Mouse (Mus musculus) midbrain, embryonic 16.5 days (tissue): ENCODE measurements around the gene Gm8247. TPM values are rescaled to one million over a fixed set of nuclear protein-coding genes. Genes with fewer than 3 reads are reported as not detected.
"Not testable (repeated sequence)": the region's sequence is repeated elsewhere in the genome, so short reads cannot be mapped to it uniquely, and the experiment has no call there.

Experiments used
- ATAC-seq: fragments of 200-750 bp; cut with Nextera tagmentation; 2 replicates; pipeline ENCODE4 v1.8.0; 2017; ENCODE audit warnings: moderate TSS enrichment
- H3K27ac ChIP-seq: fragments of 300-500 bp; sonication (generic); 2 replicates; pipeline ENCODE4 v1.5.1; 2014; ENCODE audit warnings: mild to moderate bottlenecking, low read length, mixed read lengths
- H3K27me3 ChIP-seq: fragments of 300-500 bp; sonication (generic); 2 replicates; pipeline ENCODE4 v1.6.1; 2014; ENCODE audit warnings: low read depth, low read length, mixed read lengths; ENCODE audit not compliant: control insufficient read depth, insufficient read depth
- H3K36me3 ChIP-seq: fragments of 300-500 bp; sonication (generic); 2 replicates; pipeline ENCODE4 v1.6.1; 2014; ENCODE audit warnings: mild to moderate bottlenecking, low read length, moderate library complexity, mixed read lengths; ENCODE audit not compliant: control insufficient read depth, insufficient read depth
- H3K4me1 ChIP-seq: fragments of 300-500 bp; sonication (generic); 2 replicates; pipeline ENCODE4 v1.6.1; 2014; ENCODE audit warnings: mild to moderate bottlenecking, low read length, mixed read lengths; ENCODE audit not compliant: control insufficient read depth, insufficient read depth
- H3K4me2 ChIP-seq: fragments of 300-500 bp; sonication (generic); 2 replicates; pipeline ENCODE4 v1.6.1; 2014; ENCODE audit warnings: mild to moderate bottlenecking, low read length, mixed read lengths
- H3K4me3 ChIP-seq: fragments of 300-500 bp; sonication (generic); 2 replicates; pipeline ENCODE4 v1.5.1; 2014; ENCODE audit warnings: low read depth, mild to moderate bottlenecking, low read length, moderate library complexity, mixed read lengths
- H3K9ac ChIP-seq: fragments of 300-500 bp; sonication (generic); 2 replicates; pipeline ENCODE4 v1.6.1; 2014; ENCODE audit warnings: low read depth, low read length, mixed read lengths
- H3K9me3 ChIP-seq: fragments of 300-500 bp; sonication (generic); replicated peaks from 2 replicates; pipeline ENCODE4 v1.6.1; 2014; ENCODE audit warnings: mild to moderate bottlenecking, low read length, mixed read lengths; ENCODE audit not compliant: control insufficient read depth, poor library complexity, severe bottlenecking
- WGBS: fragments of 180-500 bp; shearing (Covaris S2); extraction: QIAGEN DNeasy Blood & Tissue Kit; methylation state at CpG from one replicate; pipeline ENCODE4 v1.1.7; 2014; 5-methylcytosine and 5-hydroxymethylcytosine counted together
- polyA plus RNA-seq: library from polyadenylated mRNA; unstranded; fragments of >200 nt; fragmentation: Nextera tagmentation; extraction: Ambion mirVana; gene quantifications from 2 replicates; pipeline ENCODE4 v1.2.1, GENCODE M21; 2015

The Gm8247 gene
- polyA plus RNA-seq: not detected in 2 replicates

DNA sequence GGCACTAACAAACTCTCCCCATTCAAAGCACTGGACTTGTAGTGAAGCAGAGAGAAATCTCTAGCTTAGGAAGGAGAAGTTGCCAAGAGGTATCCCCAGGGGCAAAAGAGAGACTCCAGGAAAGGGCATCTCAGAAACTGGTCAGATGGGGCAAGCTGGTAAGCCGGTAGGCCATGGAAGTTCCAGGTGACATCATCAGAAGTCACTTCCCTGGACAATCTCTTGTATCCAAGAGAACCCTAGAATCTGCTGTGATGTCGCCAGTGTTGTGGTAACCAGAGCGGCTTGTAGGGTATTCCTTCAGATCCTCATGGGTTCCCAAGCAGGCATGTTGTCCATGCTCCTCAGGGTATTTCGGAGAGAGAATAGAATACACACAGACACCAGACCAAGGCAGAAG is at the start of gene Gm8247:
Gene Gm8247, plus strand, starts transcription at position 301 of the 400 bp plus-strand sequence.
- not testable (repeated sequence) for H3K9me3 ChIP-seq, H3K27me3 ChIP-seq, ATAC-seq, H3K9ac ChIP-seq, H3K4me1 ChIP-seq, H3K4me2 ChIP-seq, H3K27ac ChIP-seq, H3K4me3 ChIP-seq, H3K36me3 ChIP-seq
- 98% methylated on average over 4 of the region's 4 CpGs for WGBS

DNA sequence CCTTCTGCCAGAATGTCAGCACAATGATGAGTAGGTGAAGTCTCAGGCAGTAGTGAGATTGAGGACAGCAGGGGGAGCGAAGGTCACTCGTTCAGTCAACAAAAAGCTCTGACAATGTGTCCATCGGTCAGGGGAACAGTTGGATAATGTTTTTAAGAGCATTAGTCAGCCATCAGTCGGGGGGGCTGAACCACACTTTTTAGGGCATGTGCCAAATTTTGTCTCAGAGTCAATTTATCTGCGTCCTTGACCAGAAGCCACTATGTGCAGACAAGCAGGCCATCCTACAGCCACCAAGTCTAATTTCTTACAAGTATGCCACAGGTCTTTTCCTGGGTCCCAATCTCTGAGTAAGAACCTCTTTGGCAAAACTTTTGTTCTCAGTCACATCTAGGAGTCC is 35.0 kb upstream of the Gm8247 start:
- WGBS: 84% methylated on average over 3 of the region's 5 CpGs
- H3K9ac ChIP-seq, H3K27me3 ChIP-seq, ATAC-seq, H3K27ac ChIP-seq, H3K4me3 ChIP-seq, H3K4me2 ChIP-seq, H3K4me1 ChIP-seq, H3K36me3 ChIP-seq, H3K9me3 ChIP-seq: not testable (repeated sequence)

DNA sequence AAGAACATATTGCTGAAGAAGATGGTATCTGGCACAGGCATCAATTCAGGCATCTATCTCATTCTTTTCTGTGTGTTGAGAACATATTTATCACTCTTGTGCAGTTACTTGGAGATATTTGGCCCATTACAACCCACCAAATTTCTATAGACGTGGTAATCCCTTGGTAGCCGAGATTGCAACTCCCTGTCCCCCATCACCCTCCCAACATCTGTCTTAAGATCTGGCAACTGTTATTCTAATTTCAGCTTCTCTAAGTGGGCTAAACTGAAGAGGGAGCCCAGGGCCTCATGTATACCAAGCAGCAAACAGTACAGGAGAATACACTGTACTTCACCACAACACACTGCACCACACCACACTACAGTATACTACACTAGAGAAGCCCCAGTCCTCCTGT is 8.8 kb downstream of the Gm8247 start:
- H3K27me3 ChIP-seq, H3K4me2 ChIP-seq, H3K9ac ChIP-seq, ATAC-seq, H3K4me1 ChIP-seq, H3K9me3 ChIP-seq, H3K36me3 ChIP-seq, H3K27ac ChIP-seq, H3K4me3 ChIP-seq: not testable (repeated sequence)
- WGBS: 93% methylated on average over 2 of the region's 2 CpGs

DNA sequence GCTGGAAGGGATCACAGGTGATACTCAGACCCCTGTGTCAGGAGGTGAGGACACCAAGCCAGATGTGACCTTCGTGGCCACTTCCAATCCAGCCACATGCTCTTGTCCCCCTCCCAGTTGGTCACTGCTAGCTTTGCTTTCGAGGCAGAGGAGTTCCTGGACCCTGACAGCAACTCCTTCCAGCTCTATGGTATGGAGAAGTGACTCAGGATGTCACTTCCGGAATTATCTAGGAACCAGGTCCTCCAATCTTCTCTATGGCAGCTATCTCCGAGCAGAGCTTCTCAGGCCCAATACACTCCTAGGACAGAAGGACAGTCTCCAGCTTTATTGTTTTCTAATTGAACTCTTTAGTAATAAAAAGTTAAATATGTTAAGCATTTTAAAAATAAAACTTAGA is 44.8 kb downstream of the Gm8247 start, which contains the start of gene Gm5624:
Gene Gm5624, minus strand, starts transcription at position 202 of the 400 bp plus-strand sequence.
- H3K4me1 ChIP-seq, ATAC-seq, H3K27me3 ChIP-seq, H3K4me3 ChIP-seq, H3K27ac ChIP-seq, H3K9ac ChIP-seq, H3K9me3 ChIP-seq, H3K4me2 ChIP-seq, H3K36me3 ChIP-seq: not testable (repeated sequence)
- 72% methylated on average over 4 of the region's 4 CpGs for WGBS

Other genes with a start within 250 kb of the Gm8247 start
- not detected in 2 replicates for gene Gm5930, start 244.6 kb upstream of the Gm8247 start, polyA plus RNA-seq
- not detected in 2 replicates for gene Gm8229, start 217.8 kb upstream of the Gm8247 start, polyA plus RNA-seq
- gene Gm3371, start 172.5 kb upstream of the Gm8247 start, polyA plus RNA-seq: not detected in 2 replicates
- gene Gm8232, start 149.5 kb upstream of the Gm8247 start, polyA plus RNA-seq: not detected in 2 replicates
- not detected in 2 replicates for gene BC061237, start 90.7 kb upstream of the Gm8247 start, polyA plus RNA-seq
- gene Gm17093, start 64.9 kb upstream of the Gm8247 start, polyA plus RNA-seq: not detected in 2 replicates
- not detected in 2 replicates for gene Gm5624, start 44.8 kb downstream of the Gm8247 start, polyA plus RNA-seq
- not detected in 2 replicates for gene Gm8257, start 123.3 kb downstream of the Gm8247 start, polyA plus RNA-seq
- not detected in 2 replicates for gene Gm8267, start 167.2 kb downstream of the Gm8247 start, polyA plus RNA-seq